Mouse (Mus musculus) layer of hippocampus, postnatal 25 days (tissue): ENCODE results near the gene Mpped2. TPM values are rescaled to one million over a fixed set of nuclear protein-coding genes. Genes with fewer than 3 reads are reported as not detected.

Experiments
- DNase-seq, 2 experiments: peaks; one replicate each; pipeline ENCODE4 v3.0.0; 2022; ENCODE audit warnings: mixed read lengths in 2 of 2, low spot score in 1 of 2; ENCODE audit errors: extremely low spot score in 1 of 2
- total RNA-seq, 2 experiments: library from RNA; stranded (reverse); gene quantifications; 2 replicates each; pipeline ENCODE4 v1.2.3; 2021

Mpped2 gene
- total RNA-seq, 2 experiments from 2014 or later = 37.1 to 38.1 TPM

DNA sequence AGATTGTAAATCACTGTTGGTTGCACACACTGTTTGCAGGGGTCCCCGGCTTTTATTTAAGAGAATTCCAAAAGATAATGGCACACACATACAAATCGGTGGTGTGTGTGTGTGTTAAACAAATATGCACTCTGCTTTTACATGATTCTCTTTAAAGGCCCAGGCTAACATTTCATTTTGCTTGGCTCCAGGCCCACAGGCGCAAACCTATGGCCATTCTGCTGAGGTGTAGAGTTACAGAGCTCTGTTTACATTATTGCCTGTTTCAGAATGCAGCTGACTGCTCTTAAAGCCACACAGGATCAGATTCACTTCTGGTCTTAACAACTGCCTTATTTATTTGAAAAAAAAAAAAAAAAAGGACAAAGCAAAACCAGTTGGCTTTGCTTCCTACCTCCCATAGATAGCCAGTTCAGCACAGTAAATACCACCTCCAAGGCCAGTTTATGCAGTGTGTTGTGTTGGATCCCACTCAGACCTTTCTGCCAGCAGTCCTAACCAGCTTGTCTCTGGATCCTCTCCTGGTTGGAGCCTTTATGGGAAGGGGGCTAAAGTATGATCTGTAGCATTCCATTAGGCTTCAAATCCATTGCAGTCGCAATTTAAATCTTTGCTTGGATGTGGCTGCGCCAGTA lies 96.7 kb downstream of the Mpped2 start:
- DNase-seq = no peak

DNA sequence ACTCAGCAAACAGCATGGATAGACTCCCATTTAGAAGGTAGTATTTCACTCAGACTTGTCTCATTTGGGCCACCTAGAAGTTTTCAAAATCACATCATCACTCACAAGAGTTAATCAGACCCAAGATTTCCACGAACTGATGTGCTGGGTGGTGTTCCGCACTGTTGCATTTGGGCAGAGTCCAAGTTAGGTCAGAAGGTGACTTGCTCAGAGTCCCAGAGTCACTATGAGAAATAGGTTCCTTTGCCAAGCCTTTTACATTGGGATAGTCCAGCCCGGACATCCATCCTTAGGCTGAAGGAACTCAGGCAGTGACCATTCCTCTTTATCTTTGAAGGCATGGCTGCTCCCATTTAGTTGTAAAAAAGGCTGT lies 97.2 kb downstream of the Mpped2 start:
- no peak for DNase-seq

DNA sequence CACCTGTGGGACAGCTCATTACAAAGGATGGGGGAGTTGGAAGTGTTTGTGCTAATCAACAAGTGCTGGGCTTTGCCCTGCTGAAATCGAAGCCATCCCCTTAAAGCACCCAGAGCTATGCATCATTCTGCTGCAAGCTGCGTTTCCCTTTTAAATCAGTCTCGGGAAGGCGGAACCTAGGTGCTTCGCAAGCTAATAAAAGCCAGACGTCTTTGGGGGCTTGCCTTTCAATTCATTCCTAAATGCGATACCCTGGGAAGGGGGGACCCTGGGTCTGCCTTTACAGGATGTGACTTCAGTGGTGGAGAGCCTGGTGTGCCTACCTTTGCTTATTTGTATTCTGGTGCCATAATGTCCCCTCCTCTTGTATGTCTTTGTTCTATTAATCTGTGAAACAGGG lies 103.2 kb downstream of the Mpped2 start:
- DNase-seq = no peak

DNA sequence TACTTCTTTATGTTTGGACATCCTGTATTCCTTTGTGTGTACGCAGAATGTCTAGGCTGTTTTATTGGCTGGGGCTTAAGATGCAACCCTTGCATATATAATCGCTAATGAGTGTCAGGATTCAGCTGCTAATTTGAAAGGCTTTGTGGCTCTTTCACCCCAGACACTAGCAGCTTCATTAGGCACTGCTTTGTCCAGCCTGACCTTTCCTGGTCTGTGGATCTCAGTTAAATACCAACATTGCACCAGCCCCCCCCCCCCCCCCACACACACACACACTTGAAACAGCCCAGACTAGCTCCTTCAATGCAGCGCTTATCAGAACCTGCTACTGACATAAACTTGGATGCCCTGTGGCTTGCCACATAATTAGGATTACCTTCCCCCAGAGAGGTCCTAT lies 104.8 kb downstream of the Mpped2 start:
- DNase-seq = no peak

DNA sequence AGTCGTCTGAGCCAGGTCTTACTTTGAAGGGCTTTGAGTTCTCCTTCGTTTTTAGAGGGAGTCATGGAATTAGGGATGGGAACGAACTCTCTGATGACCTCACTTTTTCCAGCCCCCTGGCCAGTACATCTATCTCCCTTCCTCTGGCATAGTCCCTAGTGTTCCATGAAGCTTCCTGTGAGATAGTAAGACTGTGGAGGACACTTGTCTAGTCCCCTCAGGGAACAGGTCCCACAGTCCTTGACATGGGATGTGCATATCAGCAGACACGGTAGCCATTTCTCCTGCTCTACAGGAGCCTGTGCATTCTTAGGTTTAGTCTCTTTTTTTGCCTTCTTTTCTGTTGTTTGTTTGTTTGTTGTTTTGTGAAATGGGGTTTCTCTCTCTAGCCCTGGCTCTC lies 105.8 kb downstream of the Mpped2 start:
- no peak for DNase-seq

DNA sequence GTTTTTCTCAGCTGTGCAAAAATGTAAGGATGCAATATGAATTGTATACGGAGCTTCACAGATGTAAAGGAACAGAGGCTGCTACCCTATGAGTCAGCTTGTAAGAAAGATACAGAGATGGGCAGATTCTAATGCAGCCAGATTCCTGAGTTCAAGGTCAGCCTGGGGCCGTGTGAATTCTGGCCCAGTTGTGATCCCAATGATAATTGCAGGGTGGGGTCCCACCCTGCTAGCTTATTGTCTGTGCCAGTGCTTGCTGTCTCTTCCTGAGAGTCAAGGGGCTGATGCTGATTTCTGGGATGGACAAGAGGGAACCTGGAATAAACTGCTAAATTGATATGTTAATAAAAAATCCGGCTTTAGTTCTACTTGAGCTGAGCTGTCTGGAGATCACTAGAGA lies 122.8 kb downstream of the Mpped2 start:
- no peak for DNase-seq

DNA sequence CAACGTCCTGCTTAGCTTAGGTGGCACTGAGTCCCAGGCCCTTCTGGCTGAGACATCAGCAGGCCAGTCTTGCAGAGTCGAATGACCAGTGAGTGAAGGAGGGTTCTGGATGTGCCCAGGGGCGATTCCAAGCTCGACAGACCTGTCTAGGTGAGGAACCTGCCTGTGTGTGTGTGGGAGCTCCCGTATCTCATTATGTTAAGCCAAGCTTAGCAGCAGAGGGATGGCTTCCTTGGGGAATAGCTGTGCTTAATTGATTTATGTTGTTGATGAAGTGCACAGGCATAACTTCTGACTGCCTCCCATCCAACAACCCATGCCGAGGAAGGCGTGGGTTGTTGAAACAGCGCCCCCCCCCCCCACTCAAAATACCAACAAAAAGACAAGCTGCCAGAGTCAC lies 128.2 kb downstream of the Mpped2 start:
- DNase-seq = no peak

DNA sequence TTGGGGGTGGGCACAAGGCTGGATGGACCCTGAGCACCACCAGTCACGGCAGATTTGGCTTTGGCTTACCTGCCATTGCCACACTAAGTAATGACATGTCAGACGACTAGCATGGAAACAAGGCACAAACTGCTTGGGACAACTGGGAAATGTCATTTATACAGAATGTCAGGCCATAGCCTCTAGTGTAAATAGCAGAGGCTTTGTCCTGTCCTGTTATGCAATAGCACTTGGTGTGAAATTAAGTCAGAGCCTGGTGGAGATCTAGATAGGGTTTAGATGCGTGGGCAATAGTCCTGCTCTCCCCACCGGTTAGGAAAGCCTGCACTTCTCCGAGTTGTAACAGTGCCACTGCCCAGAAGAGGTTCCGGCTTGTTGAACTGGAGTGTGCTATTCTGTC lies 128.8 kb downstream of the Mpped2 start:
- no peak for DNase-seq

DNA sequence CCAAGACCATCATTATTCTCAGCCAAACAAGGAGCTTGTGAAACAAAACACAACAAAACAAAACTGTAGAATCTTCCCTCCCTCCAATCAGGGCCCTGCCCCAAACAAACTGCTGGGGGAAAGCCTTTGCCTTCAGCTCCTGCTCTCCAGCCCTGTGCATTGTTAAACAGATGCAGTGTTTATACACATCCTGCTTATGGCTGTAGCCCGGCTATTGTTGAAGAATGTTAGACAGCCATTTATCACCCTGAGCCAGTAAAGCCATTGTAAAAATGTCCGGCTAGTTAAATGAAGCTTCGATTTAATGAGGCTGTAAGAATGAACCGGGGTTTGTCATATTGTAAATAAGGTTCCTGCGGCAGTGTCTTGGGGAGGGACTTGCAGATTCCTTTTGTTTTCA lies 129.5 kb downstream of the Mpped2 start:
- DNase-seq = no peak

DNA sequence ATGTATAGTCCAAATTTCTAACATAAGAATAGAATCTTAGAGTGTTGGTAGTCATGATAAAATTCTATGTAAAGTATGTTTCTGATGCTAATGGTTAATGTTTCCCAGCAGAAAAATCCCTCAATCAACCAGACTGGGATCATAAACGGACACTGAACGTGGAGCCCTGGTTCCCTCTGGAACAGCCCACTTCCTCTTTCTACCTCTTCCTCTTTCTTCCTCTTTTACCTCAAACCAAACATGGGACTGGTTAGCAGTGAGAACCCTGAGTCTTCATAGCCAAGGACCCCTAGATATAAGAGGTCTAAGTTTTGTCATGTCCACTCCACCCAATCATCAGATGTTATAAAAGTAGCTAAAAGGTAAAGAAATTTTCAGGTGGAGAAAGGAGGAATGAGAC lies 132.4 kb downstream of the Mpped2 start:
- DNase-seq = no peak

DNA sequence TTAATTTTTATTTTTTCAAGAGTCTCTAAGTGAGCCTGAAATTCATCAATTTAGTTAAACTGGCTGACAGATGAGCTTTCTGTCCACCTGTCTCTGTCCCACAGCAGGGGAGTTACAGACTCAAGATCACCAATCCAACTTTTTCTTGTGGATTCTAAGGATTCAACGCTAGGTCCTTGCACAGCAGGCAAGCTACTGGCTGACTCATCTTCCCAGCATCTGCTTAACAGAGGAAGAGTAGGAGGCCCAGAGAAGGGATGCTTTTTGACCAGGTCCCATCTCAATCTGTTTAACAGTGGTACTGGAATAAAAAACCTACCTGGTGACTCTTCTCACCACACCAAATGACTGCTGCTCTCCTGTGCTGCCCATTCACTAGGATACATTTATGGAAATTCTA lies 133.0 kb downstream of the Mpped2 start:
- no peak for DNase-seq

DNA sequence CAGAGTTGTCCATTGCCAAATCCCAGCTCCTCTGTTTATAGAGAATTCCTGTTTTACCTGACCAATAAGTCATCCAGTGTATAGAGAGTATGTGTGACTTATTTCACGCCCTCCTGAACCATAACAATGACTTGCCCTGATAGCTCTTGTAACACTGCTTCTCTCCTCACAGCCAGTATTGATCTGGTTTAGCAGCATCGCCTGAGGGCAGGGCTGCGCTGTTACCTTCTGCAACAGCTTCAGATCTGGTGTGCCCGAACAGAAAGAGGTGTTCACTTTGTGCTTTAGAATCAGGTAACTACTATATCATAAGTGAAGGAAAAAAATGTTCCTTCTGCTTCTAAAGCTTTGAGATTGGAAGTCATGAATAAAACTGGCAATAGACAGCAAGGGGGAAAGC lies 133.7 kb downstream of the Mpped2 start:
- no peak for DNase-seq

DNA sequence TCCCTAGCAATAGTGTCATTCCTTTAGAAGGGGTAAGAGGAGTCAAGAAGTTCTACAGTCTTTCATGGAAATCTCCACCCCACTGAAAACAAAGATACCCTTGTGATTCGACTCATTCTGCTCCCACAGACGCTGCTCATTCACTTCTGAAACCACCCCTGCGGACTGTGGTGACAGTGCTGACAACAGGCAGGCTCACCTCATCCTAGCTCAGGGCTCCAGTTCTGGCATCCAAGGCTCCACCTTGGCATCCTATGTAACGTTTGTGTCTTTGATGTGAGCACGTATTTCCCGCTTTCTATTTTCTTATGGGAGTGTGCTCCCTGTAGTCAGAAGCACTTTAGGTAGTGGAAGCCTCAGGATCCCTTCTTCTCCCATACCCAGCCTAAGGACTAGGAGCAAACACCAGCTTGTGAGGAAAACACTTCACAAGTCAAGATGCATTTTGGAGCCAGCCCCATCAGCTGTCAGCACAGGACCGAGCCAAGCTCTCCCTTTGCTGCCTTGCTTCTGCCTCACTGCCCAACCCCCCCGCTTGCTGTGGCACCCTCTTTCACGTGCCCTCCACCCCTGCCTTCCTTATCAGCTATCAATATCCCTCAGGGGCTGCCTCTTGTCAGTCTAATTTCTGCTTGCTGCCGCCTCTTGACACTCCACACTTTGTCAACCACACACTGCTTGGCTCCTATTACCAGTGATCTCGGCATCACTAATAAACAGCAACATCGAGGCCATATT lies 135.7 kb downstream of the Mpped2 start:
- no peak for DNase-seq

DNA sequence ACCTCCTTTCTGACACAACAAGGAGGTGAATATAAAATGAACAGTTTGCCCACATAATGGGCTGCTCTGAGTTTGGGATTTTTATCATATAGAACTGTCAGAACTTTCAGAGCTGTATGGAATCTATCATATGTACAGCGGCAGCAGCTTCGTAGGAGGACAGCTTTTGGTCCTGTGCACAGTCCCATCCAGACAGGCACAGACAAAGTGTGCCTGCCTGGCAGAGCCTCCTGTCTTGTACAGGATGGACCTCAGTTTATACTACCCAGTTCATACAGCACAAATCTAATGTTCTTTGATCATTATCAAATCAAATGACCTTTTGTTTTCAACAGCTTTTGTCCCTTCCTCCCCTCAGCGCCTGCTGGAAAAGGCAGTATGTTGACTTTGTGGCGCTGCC lies 136.4 kb downstream of the Mpped2 start:
- DNase-seq = no peak

DNA sequence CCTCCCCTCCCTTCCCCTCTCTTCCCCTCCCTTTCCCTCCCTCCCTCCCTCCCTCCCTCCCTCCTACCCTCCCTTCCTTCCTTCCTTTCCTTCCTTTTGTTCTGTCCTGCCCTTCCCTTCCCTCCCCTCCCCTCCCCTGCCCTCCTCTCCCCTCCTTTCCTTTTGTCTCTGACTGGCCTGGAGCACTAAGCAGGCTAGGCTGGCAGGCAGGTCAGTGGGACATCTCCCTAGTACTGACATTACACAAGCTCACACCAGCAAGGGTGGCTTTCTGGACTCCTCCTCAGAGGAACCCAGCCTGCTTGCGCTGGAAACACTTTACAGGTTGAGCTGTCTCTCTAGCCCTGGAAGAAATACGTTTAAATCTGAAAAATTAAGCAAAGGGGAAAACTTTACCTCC lies 139.5 kb downstream of the Mpped2 start:
- no peak for DNase-seq

DNA sequence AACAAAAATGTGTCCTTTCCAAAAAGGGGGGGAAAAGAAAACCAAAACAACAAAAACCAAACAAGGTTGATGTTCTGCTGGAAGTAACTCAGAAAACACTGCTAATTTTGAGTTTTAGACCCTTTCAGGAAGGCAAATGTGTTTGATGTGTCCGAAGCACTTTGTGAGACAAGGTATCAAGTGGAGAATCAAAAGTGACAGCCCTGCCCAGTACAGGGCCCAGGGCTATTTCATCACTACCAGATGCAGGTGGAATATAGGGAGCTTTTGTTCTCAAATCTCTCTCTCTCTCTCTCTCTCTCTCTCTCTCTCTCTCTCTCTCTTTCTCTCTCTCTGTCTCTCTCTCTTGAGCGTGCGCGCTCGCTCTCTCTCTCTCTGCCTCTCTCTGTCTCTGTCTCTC lies 140.1 kb downstream of the Mpped2 start:
- no peak for DNase-seq

DNA sequence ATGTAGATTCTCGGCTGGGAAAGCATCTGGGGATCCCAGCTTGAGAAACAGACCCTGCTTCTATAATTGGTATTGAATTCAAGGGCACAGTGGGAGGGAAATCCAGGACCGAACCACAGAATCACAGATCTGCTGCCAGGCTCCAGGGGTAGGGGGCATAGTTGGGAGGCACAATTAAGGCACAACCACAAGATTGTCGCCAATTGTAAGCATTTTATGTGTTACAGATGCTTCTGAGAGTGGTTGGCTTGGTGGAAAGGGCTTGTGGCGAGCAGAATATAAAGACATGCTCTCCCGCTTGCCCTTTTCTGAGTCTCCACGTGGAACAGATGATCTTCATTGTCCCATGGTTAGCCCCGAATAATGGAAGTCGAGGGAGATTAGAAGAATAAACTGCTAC lies 142.3 kb downstream of the Mpped2 start:
- DNase-seq = no peak

DNA sequence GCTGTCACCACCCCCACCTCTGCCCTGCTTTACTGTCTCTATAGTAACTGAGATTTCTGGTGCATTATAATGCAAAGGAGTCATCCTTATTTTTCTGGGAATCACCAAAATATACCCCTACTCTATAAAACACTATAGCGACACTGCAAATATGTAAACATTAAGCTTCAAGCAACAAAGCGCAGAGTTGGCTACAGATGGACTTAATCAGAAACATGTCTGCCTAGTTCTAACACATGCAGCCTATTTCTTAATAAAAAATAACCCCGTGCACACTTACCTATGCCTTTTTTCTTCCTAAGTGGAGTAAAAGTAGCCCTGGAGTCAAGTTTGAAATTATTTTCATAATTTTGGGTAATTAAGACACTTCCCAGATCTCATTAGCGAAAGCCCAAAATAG lies 144.2 kb downstream of the Mpped2 start:
- DNase-seq = no peak

DNA sequence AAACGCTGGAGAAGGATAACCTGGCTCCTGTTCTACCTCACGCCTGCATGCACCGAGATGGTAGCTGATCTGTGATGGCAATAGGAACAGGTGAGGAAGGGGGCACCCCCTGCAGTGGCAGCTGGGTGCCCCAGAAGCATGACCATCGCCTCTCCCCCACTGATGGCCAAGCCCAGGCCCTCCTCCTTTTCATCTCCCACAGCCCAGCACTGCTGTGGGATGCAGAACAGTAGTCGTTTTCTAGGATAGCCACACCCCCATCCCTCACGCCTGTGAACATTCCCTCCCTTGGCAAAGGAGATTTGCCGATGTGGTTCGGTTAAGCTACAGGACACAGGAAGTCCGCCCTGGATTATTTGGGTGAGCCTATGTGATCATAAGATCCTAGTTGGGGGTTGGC lies 151.1 kb downstream of the Mpped2 start:
- no peak for DNase-seq

DNA sequence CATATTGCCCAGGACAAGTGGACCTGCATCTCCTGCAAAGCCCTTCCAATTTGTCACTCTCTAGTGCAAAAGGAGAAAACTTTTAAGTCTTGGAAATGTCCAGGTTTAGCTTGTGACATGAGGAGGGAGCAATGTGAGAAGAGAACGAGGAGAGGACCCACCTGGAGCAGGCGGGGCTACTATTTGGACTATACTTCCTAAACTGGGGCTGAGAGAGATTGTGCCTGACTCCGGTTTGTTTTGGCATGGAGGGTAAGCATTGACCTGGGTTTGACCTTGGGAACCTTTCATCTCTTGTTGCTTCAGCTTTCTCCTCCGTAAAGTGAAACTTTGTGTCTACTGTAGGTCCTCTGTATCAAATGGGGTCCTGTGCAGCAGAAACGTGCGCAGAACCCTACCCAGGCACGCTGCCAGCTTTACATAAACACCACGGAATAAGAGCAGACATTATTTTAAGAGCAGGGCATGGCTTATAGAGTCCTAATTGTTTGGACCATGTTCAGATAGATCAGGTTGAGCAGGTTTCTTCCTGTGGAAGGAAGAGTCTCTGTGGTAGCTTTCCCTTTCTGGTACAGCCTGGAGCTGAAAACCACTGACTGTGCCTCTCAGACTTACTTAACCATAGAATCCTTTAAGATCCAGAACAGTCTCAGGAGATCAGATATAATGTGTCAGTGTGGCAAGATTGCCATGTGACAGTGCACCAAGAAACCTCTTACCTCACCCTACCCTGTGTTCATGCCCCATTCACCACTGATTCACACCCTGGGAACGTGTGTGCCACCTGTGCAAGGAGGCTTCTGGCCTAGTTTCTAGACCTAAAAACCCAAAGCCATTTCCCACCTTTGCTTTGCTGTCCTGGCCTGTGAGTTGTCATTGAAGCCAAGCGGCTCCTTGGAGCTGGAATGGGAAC lies 152.0 kb downstream of the Mpped2 start:
- no peak for DNase-seq

DNA sequence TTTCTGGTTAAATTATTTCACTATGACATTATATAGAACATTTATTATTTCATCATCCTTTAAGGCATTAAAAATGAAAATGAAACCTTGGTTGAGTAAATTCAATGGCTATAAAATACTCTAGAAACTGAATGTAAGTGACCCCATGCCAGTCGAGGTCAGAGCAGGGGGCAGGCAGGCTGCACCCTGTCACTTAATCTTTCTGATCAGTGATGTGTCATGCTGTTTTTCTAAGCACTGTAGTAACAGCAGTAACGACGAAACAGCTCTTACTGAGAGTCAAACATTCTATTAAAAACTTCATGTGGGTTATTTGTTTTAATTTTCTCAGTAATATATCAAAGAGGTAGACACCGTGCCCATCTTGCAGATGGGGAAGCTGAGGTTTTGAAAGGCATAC lies 153.4 kb downstream of the Mpped2 start:
- no peak for DNase-seq

DNA sequence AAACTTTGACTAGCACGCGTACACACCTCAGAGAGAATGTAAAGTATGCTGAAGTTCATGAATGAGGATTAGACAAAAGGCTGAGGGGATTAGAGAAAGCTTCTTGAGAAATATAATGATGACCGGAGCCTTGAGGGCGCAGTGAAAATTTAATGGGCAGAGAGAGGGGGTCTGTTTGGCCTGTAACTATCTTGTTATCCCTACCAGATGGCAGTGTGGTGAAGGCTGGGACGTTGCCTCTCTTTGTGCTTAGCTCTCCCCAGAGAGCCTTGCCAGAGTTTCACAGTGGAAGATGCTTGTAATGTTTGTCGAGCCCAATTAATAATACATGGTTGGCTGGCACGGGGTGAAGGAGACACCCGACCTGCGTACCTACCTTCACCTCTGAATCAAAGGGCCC lies 156.3 kb downstream of the Mpped2 start:
- DNase-seq = no peak
